Mouse (Mus musculus) limb, embryonic 15.5 days (tissue): ENCODE measurements around the gene Syt13. TPM values are rescaled to one million over a fixed set of nuclear protein-coding genes. Genes with fewer than 3 reads are reported as not detected.

Experiments
- ATAC-seq: fragments of 200-750 bp; cut with Nextera tagmentation; 2 replicates; pipeline ENCODE4 v1.8.0; 2017; ENCODE audit warnings: low read depth, moderate TSS enrichment; ENCODE audit not compliant: insufficient number of reproducible peaks, low FRiP score, low TSS enrichment
- H3K27ac ChIP-seq: fragments of 300-500 bp; sonication (generic); 2 replicates; pipeline ENCODE4 v1.5.1; 2015; ENCODE audit warnings: moderate library complexity, mild to moderate bottlenecking, inconsistent platforms
- H3K27me3 ChIP-seq: fragments of 300-500 bp; sonication (generic); 2 replicates; pipeline ENCODE4 v1.6.1; 2015; ENCODE audit warnings: inconsistent platforms
- H3K36me3 ChIP-seq: fragments of 300-500 bp; sonication (generic); 2 replicates; pipeline ENCODE4 v1.6.1; 2015; ENCODE audit warnings: inconsistent platforms
- H3K4me1 ChIP-seq: fragments of 300-500 bp; sonication (generic); 2 replicates; pipeline ENCODE4 v1.6.1; 2015; ENCODE audit warnings: inconsistent platforms
- H3K4me2 ChIP-seq: fragments of 300-500 bp; sonication (generic); 2 replicates; pipeline ENCODE4 v1.6.1; 2015; ENCODE audit warnings: mild to moderate bottlenecking, inconsistent platforms
- H3K4me3 ChIP-seq: fragments of 300-500 bp; sonication (generic); 2 replicates; pipeline ENCODE4 v1.5.1; 2015; ENCODE audit warnings: mild to moderate bottlenecking, inconsistent platforms
- H3K9ac ChIP-seq: fragments of 300-500 bp; sonication (generic); 2 replicates; pipeline ENCODE4 v1.6.1; 2015; ENCODE audit warnings: inconsistent platforms
- H3K9me3 ChIP-seq: fragments of 300-500 bp; sonication (generic); 2 replicates; pipeline ENCODE4 v1.6.1; 2016; ENCODE audit warnings: inconsistent platforms
- WGBS: fragments of 180-500 bp; shearing (Covaris S2); methylation state at CpG from one replicate; pipeline ENCODE4 v1.1.7; 2015; 5-methylcytosine and 5-hydroxymethylcytosine counted together
- polyA plus RNA-seq: library from polyadenylated mRNA; unstranded; fragments of >200 nt; fragmentation: Nextera tagmentation; extraction: Ambion mirVana; gene quantifications from 2 replicates; pipeline ENCODE4 v1.2.1, GENCODE M21; 2015

The Syt13 gene
- 6.2 and 7.0 TPM in 2 replicates for polyA plus RNA-seq

- Histone ChIP-seq H3K9me3 (no peaks in the 10 kb centered on the region), H3K36me3 (no peaks in the 10 kb centered on the region), H3K9ac (peak within 1 kb of the TSS; percentile 14; the same call in 1 of the 2 replicates), H3K4me3 (peak within 1 kb of the TSS; percentile 44), H3K27me3 (peaks cover 48% of the 10 kb centered on the region), H3K4me1 (peaks cover 36% of the 10 kb centered on the region), H3K4me2 (peak within 1 kb of the TSS; percentile 87), H3K27ac (no peak within 1 kb of the TSS)
- under 1% methylated on average over 38 of the region's 38 CpGs for WGBS
- no peak for ATAC-seq
Measured at GRCm38 (mm10) chr2:92914933-92915553, at the start of gene Syt13. Syt13 (plus strand) TSS chr2:92915098.

GRCm38 (mm10) chr2:92866616-92867015 lies 48.3 kb upstream of the Syt13 start:
- Histone ChIP-seq H3K4me1 (no peaks in the 10 kb centered on the region), H3K36me3 (no peaks in the 10 kb centered on the region), H3K27ac (no peak overlapping the region), H3K4me3 (no peak overlapping the region), H3K27me3 (peaks cover 5% of the 10 kb centered on the region; the same call in 1 of the 2 replicates), H3K4me2 (no peak overlapping the region), H3K9me3 (no peaks in the 10 kb centered on the region), H3K9ac (no peak overlapping the region)
- 17% methylated on average over 2 of the region's 2 CpGs for WGBS
- ATAC-seq: no peak

- no peaks in the 10 kb centered on the region for H3K4me1 ChIP-seq
- no peak overlapping the region for H3K4me2 ChIP-seq
- ATAC-seq: no peak
- WGBS: 20% methylated on average over 10 of the region's 10 CpGs
- peaks cover 11% of the 10 kb centered on the region; the same call in 1 of the 2 replicates for H3K27me3 ChIP-seq
- H3K36me3 ChIP-seq: no peaks in the 10 kb centered on the region
- H3K9me3 ChIP-seq: no peaks in the 10 kb centered on the region
- H3K9ac ChIP-seq: no peak overlapping the region
- H3K27ac ChIP-seq: no peak overlapping the region
- no peak overlapping the region for H3K4me3 ChIP-seq
Measured at GRCm38 (mm10) chr2:92870139-92870836, 44.6 kb upstream of the Syt13 start.

GRCm38 (mm10) chr2:92871093-92871686 lies 43.7 kb upstream of the Syt13 start:
- Histone ChIP-seq H3K9me3 (no peaks in the 10 kb centered on the region), H3K4me1 (no peaks in the 10 kb centered on the region), H3K27ac (no peak overlapping the region), H3K4me2 (no peak overlapping the region), H3K9ac (no peak overlapping the region), H3K4me3 (no peak overlapping the region), H3K27me3 (peaks cover 16% of the 10 kb centered on the region; the same call in 1 of the 2 replicates), H3K36me3 (no peaks in the 10 kb centered on the region)
- 20% methylated on average over 7 of the region's 7 CpGs for WGBS
- ATAC-seq: no peak

GRCm38 (mm10) chr2:92872652-92873051 lies 42.2 kb upstream of the Syt13 start:
- 76% methylated on average over 4 of the region's 4 CpGs for WGBS
- no peaks in the 10 kb centered on the region for H3K4me1 ChIP-seq
- ATAC-seq: no peak
- no peak overlapping the region for H3K27ac ChIP-seq
- no peak overlapping the region for H3K9ac ChIP-seq
- no peak overlapping the region for H3K4me3 ChIP-seq
- no peaks in the 10 kb centered on the region for H3K36me3 ChIP-seq
- H3K27me3 ChIP-seq: peaks cover 16% of the 10 kb centered on the region; the same call in 1 of the 2 replicates
- no peak overlapping the region for H3K4me2 ChIP-seq
- H3K9me3 ChIP-seq: no peaks in the 10 kb centered on the region

- Histone ChIP-seq H3K27ac (no peak overlapping the region), H3K4me3 (no peak overlapping the region), H3K36me3 (no peaks in the 10 kb centered on the region), H3K4me1 (no peaks in the 10 kb centered on the region), H3K9me3 (no peaks in the 10 kb centered on the region), H3K9ac (no peak overlapping the region), H3K4me2 (no peak overlapping the region), H3K27me3 (peaks cover 18% of the 10 kb centered on the region; the same call in 1 of the 2 replicates)
- 72% methylated on average over 1 of the region's 1 CpGs for WGBS
- ATAC-seq: no peak
Measured at GRCm38 (mm10) chr2:92874592-92874991, 40.3 kb upstream of the Syt13 start.

- H3K4me1 ChIP-seq: no peaks in the 10 kb centered on the region
- no peak overlapping the region for H3K4me2 ChIP-seq
- no peak for ATAC-seq
- no peak overlapping the region for H3K4me3 ChIP-seq
- WGBS: 48% methylated on average over 3 of the region's 3 CpGs
- no peak overlapping the region for H3K9ac ChIP-seq
- H3K27me3 ChIP-seq: peaks cover 20% of the 10 kb centered on the region; the same call in 1 of the 2 replicates
- no peaks in the 10 kb centered on the region for H3K36me3 ChIP-seq
- no peaks in the 10 kb centered on the region for H3K9me3 ChIP-seq
- H3K27ac ChIP-seq: no peak overlapping the region
Measured at GRCm38 (mm10) chr2:92877488-92877887, 37.4 kb upstream of the Syt13 start.

- no peak overlapping the region for H3K4me3 ChIP-seq
- peaks cover 8% of the 10 kb centered on the region for H3K4me1 ChIP-seq
- ATAC-seq: no peak
- peaks cover 13% of the 10 kb centered on the region; the same call in 1 of the 2 replicates for H3K27me3 ChIP-seq
- H3K36me3 ChIP-seq: no peaks in the 10 kb centered on the region
- peak overlapping the region; percentile 28; the same call in 1 of the 2 replicates for H3K27ac ChIP-seq
- H3K9me3 ChIP-seq: no peaks in the 10 kb centered on the region
- WGBS: 4% methylated on average over 15 of the region's 15 CpGs
- H3K9ac ChIP-seq: no peak overlapping the region
- no peak overlapping the region for H3K4me2 ChIP-seq
Measured at GRCm38 (mm10) chr2:92883039-92883911, 31.6 kb upstream of the Syt13 start.

- H3K27ac ChIP-seq: 0 out of 2 replicates have a peak overlapping the region, but pooled peaks have one; percentile 28
- no peak for ATAC-seq
- H3K27me3 ChIP-seq: peaks cover 13% of the 10 kb centered on the region; the same call in 1 of the 2 replicates
- H3K4me3 ChIP-seq: no peak overlapping the region
- no peaks in the 10 kb centered on the region for H3K36me3 ChIP-seq
- no peak overlapping the region for H3K9ac ChIP-seq
- peaks cover 8% of the 10 kb centered on the region for H3K4me1 ChIP-seq
- no peak overlapping the region for H3K4me2 ChIP-seq
- no peaks in the 10 kb centered on the region for H3K9me3 ChIP-seq
- 7% methylated on average over 2 of the region's 2 CpGs for WGBS
Measured at GRCm38 (mm10) chr2:92883912-92884243, 31.0 kb upstream of the Syt13 start.

GRCm38 (mm10) chr2:92884976-92885375 lies 29.9 kb upstream of the Syt13 start:
- Histone ChIP-seq H3K27ac (peak overlapping the region; percentile 47), H3K27me3 (peaks cover 7% of the 10 kb centered on the region; the same call in 1 of the 2 replicates), H3K4me1 (peaks cover 8% of the 10 kb centered on the region), H3K9ac (no peak overlapping the region), H3K36me3 (no peaks in the 10 kb centered on the region), H3K4me2 (no peak overlapping the region), H3K9me3 (no peaks in the 10 kb centered on the region), H3K4me3 (no peak overlapping the region)
- ATAC-seq: no peak
- 66% methylated on average over 6 of the region's 6 CpGs for WGBS

- 74% methylated on average over 3 of the region's 3 CpGs for WGBS
Measured at GRCm38 (mm10) chr2:92886862-92887261, 28.0 kb upstream of the Syt13 start.

More at GRCm38 (mm10) chr2:92886862-92887261, 28.0 kb upstream of the Syt13 start:
- H3K36me3 ChIP-seq: no peaks in the 10 kb centered on the region
- H3K27me3 ChIP-seq: 0 out of 2 replicates have a peak, but pooled peaks cover 3% of the 10 kb centered on the region
- no peak overlapping the region for H3K4me3 ChIP-seq
- no peak overlapping the region for H3K4me2 ChIP-seq
- no peak overlapping the region for H3K9ac ChIP-seq
- no peak overlapping the region for H3K27ac ChIP-seq
- H3K9me3 ChIP-seq: no peaks in the 10 kb centered on the region
- H3K4me1 ChIP-seq: peaks cover 13% of the 10 kb centered on the region
- no peak for ATAC-seq
